Mouse (Mus musculus): ENCODE results near the gene Gipr. TPM values are rescaled to one million over a fixed set of nuclear protein-coding genes. Genes with fewer than 3 reads are reported as not detected.

Gipr gene
- polyA plus RNA-seq, 1 experiment from 2014 or later: 1.8 TPM

DNA sequence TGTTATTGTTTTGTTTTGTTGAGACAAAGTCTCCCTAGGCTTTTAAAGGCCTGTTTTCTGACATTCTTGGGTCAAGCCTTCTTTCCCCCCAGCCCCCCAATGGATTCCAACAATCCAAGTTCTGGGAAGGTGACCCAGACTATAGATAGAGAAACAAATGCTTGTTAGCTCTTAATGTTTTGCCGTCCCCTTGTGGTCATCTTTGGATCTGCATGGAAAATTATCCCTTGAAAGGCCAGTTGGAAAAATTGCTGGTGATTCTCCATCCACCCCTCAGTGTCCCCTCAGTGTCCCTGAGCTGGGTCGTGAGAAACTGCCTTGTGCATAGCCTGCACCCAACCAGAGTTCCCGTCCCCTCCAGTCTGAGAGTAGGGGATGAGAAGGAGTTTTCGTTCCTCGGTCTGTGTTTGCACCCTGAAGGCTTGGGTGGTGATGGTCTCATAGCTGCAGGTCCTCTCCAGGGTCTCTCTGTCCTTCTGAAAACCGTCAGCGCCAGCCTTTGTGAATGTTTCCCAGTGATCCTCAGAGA is 43.1 kb upstream of the Gipr start:
- no peak overlapping the region for H3K4me3 ChIP-seq (ENCODE audit: low read depth, low read length)
- H3K36me3 ChIP-seq (ENCODE audit: control insufficient read depth, insufficient read depth, low read length): peaks cover 12% of the 10 kb centered on the region; the same call in 1 of the 2 replicates
- no peaks in the 10 kb centered on the region for H3K9me3 ChIP-seq (ENCODE audit: control insufficient read depth, low read length)
- no peak overlapping the region for H3K9ac ChIP-seq (replicated peaks; ENCODE audit: low read depth, low read length)
- H3K4me1 ChIP-seq (ENCODE audit: control insufficient read depth, insufficient read depth, low read length): no peaks in the 10 kb centered on the region
- no peak overlapping the region for H3K27ac ChIP-seq (ENCODE audit: low read depth, low read length)
- ATAC-seq (ENCODE audit: low read depth): no peak
- H3K4me2 ChIP-seq (ENCODE audit: low read depth, low read length): no peak overlapping the region
- H3K27me3 ChIP-seq (ENCODE audit: control insufficient read depth, insufficient read depth, low read length): no peaks in the 10 kb centered on the region
- WGBS: 53% methylated on average over 7 of the region's 7 CpGs

DNA sequence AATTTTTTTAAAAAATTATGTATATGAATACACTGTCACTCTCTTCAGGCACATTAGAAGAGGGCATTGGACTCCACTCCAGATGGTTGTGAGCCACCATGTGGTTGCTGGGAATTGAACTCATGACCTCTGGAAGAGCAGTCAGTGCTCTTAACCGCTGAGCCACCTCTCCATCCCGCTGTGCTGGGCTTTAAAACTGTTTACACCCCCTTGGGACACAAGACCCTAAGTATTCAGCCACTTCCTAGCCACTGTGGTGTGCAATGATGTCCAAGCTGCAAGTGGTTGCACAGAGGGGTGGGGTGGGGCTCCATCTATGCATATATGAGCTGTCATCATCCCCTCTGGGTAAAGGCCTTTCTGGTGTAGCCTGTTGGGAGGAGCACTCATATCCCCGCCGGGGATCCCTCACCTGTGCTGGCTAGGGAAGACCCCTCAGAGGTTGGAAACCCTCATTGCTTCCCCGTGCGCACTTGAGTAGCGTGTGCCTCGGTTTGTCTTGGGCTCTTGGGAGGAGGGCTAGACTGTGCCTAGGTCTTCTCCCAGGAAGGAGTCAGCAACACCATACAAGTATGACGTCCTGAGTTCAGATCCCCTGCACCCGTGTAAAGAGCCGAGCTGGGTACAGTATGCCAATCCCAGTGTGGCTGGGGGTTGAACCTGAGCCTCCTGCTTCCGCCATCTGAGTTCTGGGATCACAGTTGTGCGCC is 42.4 kb upstream of the Gipr start:
- ATAC-seq (ENCODE audit: low read depth): 0 out of 2 replicates have a peak, but pooled peaks have one; percentile 5
- 75% methylated on average over 13 of the region's 13 CpGs for WGBS
- Histone ChIP-seq H3K4me2 (ENCODE audit: low read depth, low read length) (no peak overlapping the region), H3K9me3 (ENCODE audit: control insufficient read depth, low read length) (no peaks in the 10 kb centered on the region), H3K27me3 (ENCODE audit: control insufficient read depth, insufficient read depth, low read length) (no peaks in the 10 kb centered on the region), H3K4me1 (ENCODE audit: control insufficient read depth, insufficient read depth, low read length) (no peaks in the 10 kb centered on the region), H3K9ac (replicated peaks; ENCODE audit: low read depth, low read length) (no peak overlapping the region), H3K4me3 (ENCODE audit: low read depth, low read length) (no peak overlapping the region), H3K36me3 (ENCODE audit: control insufficient read depth, insufficient read depth, low read length) (peaks cover 14% of the 10 kb centered on the region; the same call in 1 of the 2 replicates), H3K27ac (ENCODE audit: low read depth, low read length) (no peak overlapping the region)

DNA sequence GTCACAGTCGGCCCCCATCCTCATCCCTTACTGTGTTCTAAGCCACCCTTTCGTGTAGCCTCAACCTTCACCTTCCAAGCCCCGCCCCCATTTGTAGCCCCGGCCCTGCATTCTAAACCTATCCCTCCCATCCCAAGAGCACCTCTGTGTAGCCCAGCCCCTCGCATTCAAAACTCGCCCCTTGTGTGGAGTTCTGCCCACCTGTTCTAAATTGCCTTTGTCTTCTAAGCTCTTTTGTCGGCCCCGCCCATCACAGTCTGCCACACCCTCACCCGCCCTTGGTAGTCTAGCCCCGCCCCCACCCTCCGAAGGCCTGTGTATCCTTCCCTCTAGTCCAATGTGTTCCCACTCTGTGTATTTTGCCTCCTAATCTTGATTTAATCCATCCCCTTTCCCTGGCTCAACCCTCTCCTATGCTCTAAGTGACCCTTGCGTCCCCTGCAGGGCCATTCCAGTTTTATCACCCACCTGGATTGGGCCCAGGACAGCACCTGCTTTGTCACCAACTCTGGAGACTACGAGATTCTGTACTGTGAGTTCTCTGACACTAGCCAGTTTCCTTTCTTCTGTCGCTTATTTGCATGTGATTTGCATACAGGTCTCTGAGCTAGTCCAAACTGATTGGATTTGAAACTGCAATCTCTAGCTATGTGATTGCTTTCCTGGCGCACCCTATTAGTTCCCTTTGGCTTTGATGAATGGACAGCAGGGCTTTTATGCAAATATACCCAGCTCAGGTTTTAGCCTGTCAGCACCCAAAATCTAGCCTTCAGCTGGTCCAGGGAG is 36.3 kb upstream of the Gipr start:
- no peaks in the 10 kb centered on the region for H3K4me1 ChIP-seq (ENCODE audit: control insufficient read depth, insufficient read depth, low read length)
- peaks cover 18% of the 10 kb centered on the region; the same call in 1 of the 2 replicates for H3K36me3 ChIP-seq (ENCODE audit: control insufficient read depth, insufficient read depth, low read length)
- H3K4me3 ChIP-seq (ENCODE audit: low read depth, low read length): no peak overlapping the region
- no peak overlapping the region for H3K4me2 ChIP-seq (ENCODE audit: low read depth, low read length)
- no peak for ATAC-seq (ENCODE audit: low read depth)
- no peak overlapping the region for H3K9ac ChIP-seq (replicated peaks; ENCODE audit: low read depth, low read length)
- no peaks in the 10 kb centered on the region for H3K9me3 ChIP-seq (ENCODE audit: control insufficient read depth, low read length)
- H3K27me3 ChIP-seq (ENCODE audit: control insufficient read depth, insufficient read depth, low read length): no peaks in the 10 kb centered on the region
- 59% methylated on average over 15 of the region's 15 CpGs for WGBS
- H3K27ac ChIP-seq (ENCODE audit: low read depth, low read length): no peak overlapping the region

DNA sequence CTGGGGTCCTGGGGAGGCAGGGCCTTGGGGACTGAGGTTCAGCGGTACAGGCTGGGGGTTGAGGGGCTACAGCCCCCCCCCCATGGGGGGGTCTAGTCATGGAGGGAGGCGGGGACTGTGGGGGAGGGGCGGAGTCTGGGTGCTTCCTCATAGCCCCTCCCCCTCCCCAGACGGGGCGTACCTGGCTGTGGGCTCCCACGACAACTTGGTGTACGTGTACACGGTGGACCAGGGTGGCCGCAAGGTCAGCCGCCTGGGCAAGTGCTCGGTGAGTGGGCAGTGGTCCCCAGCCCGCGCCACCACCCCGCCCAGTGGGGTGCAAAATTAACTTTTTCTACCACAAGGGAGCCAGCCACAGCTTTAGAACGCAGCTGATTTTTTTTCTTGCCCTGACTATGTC is 35.7 kb upstream of the Gipr start:
- no peaks in the 10 kb centered on the region for H3K9me3 ChIP-seq (ENCODE audit: control insufficient read depth, low read length)
- no peak overlapping the region for H3K4me3 ChIP-seq (ENCODE audit: low read depth, low read length)
- H3K9ac ChIP-seq (replicated peaks; ENCODE audit: low read depth, low read length): no peak overlapping the region
- H3K4me2 ChIP-seq (ENCODE audit: low read depth, low read length): no peak overlapping the region
- H3K4me1 ChIP-seq (ENCODE audit: control insufficient read depth, insufficient read depth, low read length): no peaks in the 10 kb centered on the region
- ATAC-seq (ENCODE audit: low read depth): no peak
- WGBS: 47% methylated on average over 7 of the region's 15 CpGs
- peaks cover 20% of the 10 kb centered on the region for H3K36me3 ChIP-seq (ENCODE audit: control insufficient read depth, insufficient read depth, low read length)
- no peaks in the 10 kb centered on the region for H3K27me3 ChIP-seq (ENCODE audit: control insufficient read depth, insufficient read depth, low read length)
- no peak overlapping the region for H3K27ac ChIP-seq (ENCODE audit: low read depth, low read length)

DNA sequence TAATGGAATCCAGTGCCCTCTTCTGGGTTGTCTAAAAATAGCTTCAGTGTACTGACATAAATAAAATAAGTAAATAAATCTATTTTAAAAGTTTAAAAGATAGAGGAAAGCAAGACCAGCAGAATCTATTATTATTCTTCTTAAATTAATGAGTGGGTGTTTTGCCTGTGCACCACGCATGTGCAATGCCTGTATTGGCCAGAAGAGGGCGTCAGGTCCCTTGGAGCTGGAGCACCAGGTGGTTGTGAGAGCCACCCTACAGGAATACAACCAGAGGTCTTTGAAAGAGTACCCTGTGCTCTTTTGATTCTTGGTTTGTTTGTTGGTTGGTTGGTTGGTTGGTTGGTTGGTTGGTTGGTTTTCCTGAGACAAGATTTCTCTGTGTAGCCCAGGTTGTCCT is 32.1 kb upstream of the Gipr start:
- no peaks in the 10 kb centered on the region for H3K27me3 ChIP-seq (ENCODE audit: control insufficient read depth, insufficient read depth, low read length)
- H3K4me2 ChIP-seq (ENCODE audit: low read depth, low read length): no peak overlapping the region
- no peaks in the 10 kb centered on the region for H3K9me3 ChIP-seq (ENCODE audit: control insufficient read depth, low read length)
- no peak overlapping the region for H3K27ac ChIP-seq (ENCODE audit: low read depth, low read length)
- H3K4me3 ChIP-seq (ENCODE audit: low read depth, low read length): no peak overlapping the region
- H3K36me3 ChIP-seq (ENCODE audit: control insufficient read depth, insufficient read depth, low read length): peaks cover 31% of the 10 kb centered on the region
- ATAC-seq (ENCODE audit: low read depth): no peak
- 28% methylated on average over 2 of the region's 2 CpGs for WGBS
- no peaks in the 10 kb centered on the region for H3K4me1 ChIP-seq (ENCODE audit: control insufficient read depth, insufficient read depth, low read length)
- H3K9ac ChIP-seq (replicated peaks; ENCODE audit: low read depth, low read length): no peak overlapping the region

DNA sequence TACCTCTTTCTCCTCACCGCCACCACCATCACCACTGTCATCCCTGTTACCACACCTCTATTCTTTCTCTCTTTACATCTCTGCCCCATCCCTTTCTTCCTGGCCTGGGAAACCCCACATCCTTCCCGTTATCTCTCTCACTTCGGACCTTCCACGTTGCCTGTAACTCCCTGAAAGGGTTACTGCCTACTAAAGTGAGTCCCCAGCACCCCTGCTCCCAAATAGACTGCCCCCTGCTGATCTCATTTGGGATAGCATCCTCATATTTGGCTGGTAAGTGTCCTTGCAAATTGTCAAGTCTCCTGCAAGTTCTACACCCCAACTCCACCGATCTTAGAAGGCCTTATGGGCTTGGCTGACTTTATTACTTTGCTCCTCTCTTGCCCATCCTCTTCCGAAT is 30.7 kb upstream of the Gipr start:
- Histone ChIP-seq H3K4me2 (ENCODE audit: low read depth, low read length) (no peak overlapping the region), H3K4me3 (ENCODE audit: low read depth, low read length) (no peak overlapping the region), H3K9me3 (ENCODE audit: control insufficient read depth, low read length) (no peaks in the 10 kb centered on the region), H3K36me3 (ENCODE audit: control insufficient read depth, insufficient read depth, low read length) (peaks cover 33% of the 10 kb centered on the region), H3K27me3 (ENCODE audit: control insufficient read depth, insufficient read depth, low read length) (no peaks in the 10 kb centered on the region), H3K27ac (ENCODE audit: low read depth, low read length) (no peak overlapping the region), H3K4me1 (ENCODE audit: control insufficient read depth, insufficient read depth, low read length) (no peaks in the 10 kb centered on the region), H3K9ac (replicated peaks; ENCODE audit: low read depth, low read length) (no peak overlapping the region)
- ATAC-seq (ENCODE audit: low read depth): no peak
- WGBS: 68% methylated on average over 6 of the region's 6 CpGs

DNA sequence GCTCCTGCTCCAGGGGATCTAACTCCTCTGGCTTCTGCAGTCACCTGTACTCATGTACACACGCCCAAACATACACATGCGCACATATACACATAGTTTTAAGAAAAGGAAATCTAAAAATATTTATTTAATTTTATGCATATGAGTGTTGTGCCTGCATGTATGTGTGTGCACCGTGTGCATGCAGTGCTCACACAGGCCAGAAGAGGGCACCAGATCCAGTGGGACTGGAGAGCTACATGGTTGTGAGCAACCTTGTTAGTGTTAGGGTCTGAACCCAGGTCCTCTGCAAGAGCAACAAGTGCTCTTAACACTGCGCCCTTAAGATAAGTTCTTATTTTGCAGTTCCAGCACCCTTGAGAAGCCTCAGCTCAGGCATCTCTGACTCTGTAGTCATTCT is 28.7 kb upstream of the Gipr start:
- Histone ChIP-seq H3K27ac (ENCODE audit: low read depth, low read length) (no peak overlapping the region), H3K9me3 (ENCODE audit: control insufficient read depth, low read length) (no peaks in the 10 kb centered on the region), H3K9ac (replicated peaks; ENCODE audit: low read depth, low read length) (no peak overlapping the region), H3K27me3 (ENCODE audit: control insufficient read depth, insufficient read depth, low read length) (no peaks in the 10 kb centered on the region), H3K4me3 (ENCODE audit: low read depth, low read length) (no peak overlapping the region), H3K4me1 (ENCODE audit: control insufficient read depth, insufficient read depth, low read length) (no peaks in the 10 kb centered on the region), H3K36me3 (ENCODE audit: control insufficient read depth, insufficient read depth, low read length) (peaks cover 37% of the 10 kb centered on the region), H3K4me2 (ENCODE audit: low read depth, low read length) (no peak overlapping the region)
- 98% methylated on average over 4 of the region's 4 CpGs for WGBS
- no peak for ATAC-seq (ENCODE audit: low read depth)

DNA sequence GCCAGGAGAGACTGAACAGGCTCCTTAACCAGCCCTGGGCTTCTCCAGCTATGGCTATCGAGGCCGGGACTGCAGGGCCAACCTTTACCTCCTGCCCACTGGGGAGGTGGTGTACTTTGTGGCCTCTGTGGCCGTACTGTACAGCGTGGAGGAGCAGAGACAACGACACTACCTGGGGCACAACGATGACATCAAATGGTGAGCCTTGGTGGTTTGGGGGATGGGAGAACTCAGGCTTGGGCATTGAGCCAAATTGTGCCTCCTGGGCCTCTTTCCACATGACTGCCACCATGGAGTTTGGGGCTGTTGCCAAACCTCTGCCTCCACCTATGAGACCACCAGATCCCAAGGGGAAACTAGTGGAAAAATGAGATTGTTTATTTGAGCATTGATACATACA is 18.8 kb upstream of the Gipr start:
- peaks cover 8% of the 10 kb centered on the region; the same call in 1 of the 2 replicates for H3K4me1 ChIP-seq (ENCODE audit: control insufficient read depth, insufficient read depth, low read length)
- WGBS: 40% methylated on average over 6 of the region's 6 CpGs
- H3K36me3 ChIP-seq (ENCODE audit: control insufficient read depth, insufficient read depth, low read length): peaks cover 31% of the 10 kb centered on the region
- no peak overlapping the region for H3K4me3 ChIP-seq (ENCODE audit: low read depth, low read length)
- peak overlapping the region; percentile 56 for H3K27ac ChIP-seq (ENCODE audit: low read depth, low read length)
- no peak overlapping the region for H3K9ac ChIP-seq (replicated peaks; ENCODE audit: low read depth, low read length)
- H3K4me2 ChIP-seq (ENCODE audit: low read depth, low read length): no peak overlapping the region
- H3K27me3 ChIP-seq (ENCODE audit: control insufficient read depth, insufficient read depth, low read length): 0 out of 2 replicates have a peak, but pooled peaks cover under 1% of the 10 kb centered on the region
- H3K9me3 ChIP-seq (ENCODE audit: control insufficient read depth, low read length): no peaks in the 10 kb centered on the region
- ATAC-seq (ENCODE audit: low read depth): peak; percentile 42; the same call in 1 of the 2 replicates

DNA sequence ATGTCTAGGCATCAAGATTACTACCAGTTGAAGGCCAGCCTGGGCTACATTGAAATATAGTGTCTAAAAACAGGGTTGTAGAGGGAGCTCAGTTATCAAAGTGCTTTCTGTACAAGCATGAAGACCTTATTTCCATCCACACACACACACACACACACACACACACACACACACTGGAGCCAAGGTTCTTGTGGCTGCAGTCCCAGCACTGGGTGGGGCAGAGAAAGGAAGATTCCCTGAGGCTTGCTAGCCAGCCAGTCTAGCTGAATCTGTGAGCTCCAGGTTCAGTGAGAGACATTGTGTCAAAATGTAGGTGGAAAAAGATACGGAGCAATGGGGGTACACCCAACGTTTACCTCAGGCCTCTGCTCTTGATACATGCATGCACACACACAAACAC is 18.3 kb upstream of the Gipr start:
- ATAC-seq (ENCODE audit: low read depth): 0 out of 2 replicates have a peak, but pooled peaks have one; percentile 4
- 89% methylated on average over 2 of the region's 2 CpGs for WGBS
- Histone ChIP-seq H3K36me3 (ENCODE audit: control insufficient read depth, insufficient read depth, low read length) (peaks cover 31% of the 10 kb centered on the region), H3K4me1 (ENCODE audit: control insufficient read depth, insufficient read depth, low read length) (peaks cover 8% of the 10 kb centered on the region; the same call in 1 of the 2 replicates), H3K27ac (ENCODE audit: low read depth, low read length) (peak overlapping the region; percentile 56), H3K4me2 (ENCODE audit: low read depth, low read length) (no peak overlapping the region), H3K4me3 (ENCODE audit: low read depth, low read length) (no peak overlapping the region), H3K9me3 (ENCODE audit: control insufficient read depth, low read length) (no peaks in the 10 kb centered on the region), H3K9ac (replicated peaks; ENCODE audit: low read depth, low read length) (no peak overlapping the region), H3K27me3 (ENCODE audit: control insufficient read depth, insufficient read depth, low read length) (0 out of 2 replicates have a peak, but pooled peaks cover 6% of the 10 kb centered on the region)
